Mouse (Mus musculus) brain, embryonic 14.5 days (tissue): ENCODE results near the gene Aqp3. TPM values are rescaled to one million over a fixed set of nuclear protein-coding genes. Genes with fewer than 3 reads are reported as not detected.

Experiments
- DNase-seq: peaks from one replicate; pipeline ENCODE4 v3.0.0-alpha.2; 2011; ENCODE audit warnings: low read depth
- CTCF ChIP-seq: fragments of 200-500 bp; IDR thresholded peaks from 2 replicates; pipeline ENCODE4 v1.5.1; 2012; ENCODE audit warnings: inconsistent platforms, mild to moderate bottlenecking, moderate library complexity, borderline replicate concordance; ENCODE audit not compliant: insufficient read depth, insufficient read length; ENCODE audit errors: extremely low read depth
- POLR2A ChIP-seq: fragments of 200-500 bp; IDR thresholded peaks from 2 replicates; pipeline ENCODE4 v1.6.1; 2012; ENCODE audit warnings: mild to moderate bottlenecking, inconsistent platforms, borderline replicate concordance; ENCODE audit not compliant: poor library complexity, insufficient read depth, insufficient read length, severe bottlenecking; ENCODE audit errors: extremely low read depth
- polyA plus RNA-seq: library from polyadenylated mRNA; depleted of rRNA; stranded (reverse); fragments of >200 nt; gene quantifications from 2 replicates; pipeline ENCODE4 v1.2.3, GENCODE M21; 2012

Aqp3 gene
- polyA plus RNA-seq, 1 experiment: 1.4 TPM

DNA sequence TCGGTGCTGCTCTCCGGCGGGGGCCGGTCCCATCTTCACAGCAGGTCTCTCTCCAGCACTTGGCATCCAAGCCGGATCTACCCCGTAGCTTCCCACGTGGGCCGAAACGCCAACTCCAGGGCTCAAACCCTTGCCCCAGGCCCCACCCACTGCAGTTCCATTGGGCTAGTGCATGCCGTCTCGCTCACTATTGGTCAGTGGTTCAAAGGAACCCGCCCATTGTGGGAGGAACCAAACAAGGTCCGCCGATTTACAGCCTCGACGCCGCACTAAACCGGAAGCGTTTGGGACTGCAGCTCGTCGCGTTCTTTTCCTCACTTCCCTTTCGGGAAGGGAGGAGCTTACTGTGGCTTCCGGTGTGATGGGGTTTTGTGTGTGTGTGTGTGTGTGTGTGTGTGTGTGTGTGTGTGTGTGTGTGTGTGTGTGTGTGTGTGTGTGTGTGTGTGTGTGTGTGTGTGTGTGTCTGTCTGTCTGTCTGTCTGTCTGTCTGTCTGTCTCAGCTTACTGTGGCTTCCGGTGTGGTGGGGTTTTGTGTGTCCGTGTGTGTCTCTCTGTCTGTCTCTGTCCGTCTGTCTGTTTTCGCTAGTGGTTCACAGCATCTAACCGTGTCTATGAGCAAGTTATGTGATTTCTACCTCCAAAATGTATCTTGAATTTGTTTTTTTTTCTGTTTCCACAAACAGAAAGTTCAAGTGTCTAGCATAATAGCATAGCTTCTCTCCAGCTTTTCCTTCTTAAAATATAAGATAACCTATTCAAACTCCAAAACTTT lies 26.4 kb upstream of the Aqp3 start, which contains the start of gene Nol6:
Nol6 (minus strand) TSS at position 276 of the 772 bp plus-strand sequence.
- DNase-seq: peak; percentile 100
- TF ChIP-seq POLR2A: no peak; the same call in 1 of the 2 replicates
- no peak for TF ChIP-seq CTCF

DNA sequence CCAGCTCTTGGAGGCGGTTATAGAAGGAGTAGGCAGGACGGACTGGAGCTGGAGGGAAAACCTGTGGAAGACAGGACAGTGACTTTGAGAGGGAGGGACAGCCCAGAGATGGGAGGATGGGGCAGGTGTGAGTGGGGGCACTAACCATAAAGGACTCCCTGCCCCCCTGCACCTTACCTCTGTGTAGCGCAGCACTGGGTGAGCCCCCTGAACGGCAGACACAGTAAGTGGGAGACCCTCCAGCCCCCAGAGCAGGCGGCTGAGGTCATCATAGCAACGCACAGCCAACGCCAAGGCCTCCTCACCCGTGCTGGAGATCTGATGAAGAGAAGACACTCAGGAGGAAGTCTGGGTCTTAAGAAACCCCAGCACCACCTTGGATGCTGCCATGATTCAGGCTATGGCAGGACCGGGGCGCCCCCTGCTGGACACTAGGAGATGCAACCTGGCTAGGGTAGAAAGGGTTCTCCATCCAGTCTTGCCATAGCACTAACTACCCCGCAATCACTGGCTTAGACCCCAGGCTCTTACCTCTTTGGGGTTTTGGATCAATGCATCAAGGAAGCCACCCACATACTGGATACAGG lies 20.8 kb upstream of the Aqp3 start:
- DNase-seq: peak; percentile 71
- TF ChIP-seq POLR2A: no peak
- peak; percentile 77 for TF ChIP-seq CTCF

DNA sequence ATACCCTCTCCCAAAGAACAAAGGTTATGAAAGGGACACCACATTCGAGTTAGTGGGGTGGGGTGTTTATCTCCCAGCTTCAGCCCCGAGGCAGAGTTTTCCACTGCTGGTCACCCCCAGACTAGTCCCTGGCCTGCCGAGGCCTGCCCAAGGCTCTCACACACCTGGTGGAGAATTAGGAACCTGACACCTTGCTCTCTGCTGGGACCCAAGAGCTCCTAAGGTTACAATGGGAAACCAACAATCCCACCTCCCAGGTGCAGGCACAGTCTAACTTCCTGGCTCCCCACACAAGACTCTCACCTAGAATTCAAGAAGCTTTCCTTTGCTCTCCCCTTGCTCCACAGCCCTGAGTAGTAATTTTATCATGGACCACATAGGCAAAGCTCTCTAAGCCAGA lies 18.8 kb upstream of the Aqp3 start:
- no peak for DNase-seq
- TF ChIP-seq CTCF (no peak), POLR2A (no peak)

DNA sequence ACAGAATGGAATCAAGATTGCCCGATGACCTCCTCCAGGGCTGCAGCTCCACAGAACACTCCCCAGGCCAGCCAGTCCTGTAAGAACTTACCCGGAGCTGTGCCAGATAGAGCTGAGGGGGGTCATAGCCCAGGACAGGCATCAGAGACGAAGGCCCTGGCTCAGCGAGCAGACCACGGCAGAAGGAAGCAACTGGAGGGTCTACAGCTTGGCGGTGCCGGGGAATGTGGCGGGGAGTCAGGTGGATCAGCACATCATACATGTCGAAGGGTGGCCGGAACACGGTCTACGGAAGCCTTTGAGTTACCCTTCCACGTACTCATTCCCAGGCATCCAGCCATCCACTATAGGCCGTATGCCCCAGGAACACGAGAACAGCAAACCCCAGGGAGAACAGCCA lies 17.8 kb upstream of the Aqp3 start:
- TF ChIP-seq POLR2A (no peak), CTCF (no peak)
- no peak for DNase-seq

DNA sequence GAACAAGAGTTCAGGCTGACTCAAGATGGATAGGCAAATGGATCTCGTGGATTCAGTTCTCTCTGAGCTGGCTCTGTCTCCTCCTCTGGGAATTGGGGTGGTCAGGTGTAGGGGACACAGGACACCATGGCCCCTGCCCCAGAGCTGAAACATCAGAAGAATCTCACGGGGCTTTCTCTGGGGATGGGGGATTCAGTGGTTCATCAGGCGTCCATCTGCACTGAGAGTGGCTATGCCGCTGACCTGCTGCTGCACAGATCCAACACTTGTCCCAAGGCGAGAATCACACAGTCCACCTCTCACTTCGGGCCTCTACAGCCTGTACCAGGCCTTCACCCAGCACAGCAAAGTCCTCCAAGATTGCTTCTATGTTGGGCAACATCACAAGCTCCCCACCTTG lies 17.1 kb upstream of the Aqp3 start:
- DNase-seq: no peak
- TF ChIP-seq CTCF: no peak

DNA sequence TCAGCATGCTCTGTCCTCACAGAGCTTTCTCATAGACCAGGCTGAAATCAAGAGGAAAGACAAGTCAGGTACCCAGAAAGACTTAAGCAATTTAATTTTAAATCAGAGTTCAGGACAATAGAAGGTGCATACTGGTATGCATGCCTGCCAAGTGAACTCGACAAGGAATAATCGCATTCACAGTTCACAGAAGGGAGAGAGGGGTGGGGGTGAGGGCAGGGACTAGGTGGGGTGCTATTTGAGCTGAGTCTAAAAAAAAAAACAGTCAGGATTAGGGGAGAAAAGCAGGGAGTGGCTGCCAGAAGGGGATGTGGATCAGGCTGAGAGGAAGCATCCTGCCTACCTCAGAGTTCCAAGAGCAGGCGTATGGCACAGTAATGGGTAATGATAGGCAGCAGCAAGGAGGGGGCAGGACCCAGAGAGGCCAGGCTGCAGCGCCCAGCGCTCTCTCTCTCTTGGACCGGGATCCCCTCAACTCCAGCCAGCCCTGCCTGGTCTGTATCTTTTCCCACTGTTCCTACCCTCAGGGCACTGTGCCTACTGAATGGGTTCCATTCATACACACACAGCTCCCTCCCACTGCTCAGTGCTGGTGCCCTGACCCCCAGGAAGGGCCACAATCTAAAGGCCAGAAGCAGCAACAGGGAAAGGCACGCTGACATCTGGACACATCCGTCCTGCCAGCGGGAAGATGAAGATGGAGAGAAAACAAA lies 16.5 kb upstream of the Aqp3 start:
- no peak for TF ChIP-seq POLR2A
- no peak for TF ChIP-seq CTCF
- DNase-seq: no peak

DNA sequence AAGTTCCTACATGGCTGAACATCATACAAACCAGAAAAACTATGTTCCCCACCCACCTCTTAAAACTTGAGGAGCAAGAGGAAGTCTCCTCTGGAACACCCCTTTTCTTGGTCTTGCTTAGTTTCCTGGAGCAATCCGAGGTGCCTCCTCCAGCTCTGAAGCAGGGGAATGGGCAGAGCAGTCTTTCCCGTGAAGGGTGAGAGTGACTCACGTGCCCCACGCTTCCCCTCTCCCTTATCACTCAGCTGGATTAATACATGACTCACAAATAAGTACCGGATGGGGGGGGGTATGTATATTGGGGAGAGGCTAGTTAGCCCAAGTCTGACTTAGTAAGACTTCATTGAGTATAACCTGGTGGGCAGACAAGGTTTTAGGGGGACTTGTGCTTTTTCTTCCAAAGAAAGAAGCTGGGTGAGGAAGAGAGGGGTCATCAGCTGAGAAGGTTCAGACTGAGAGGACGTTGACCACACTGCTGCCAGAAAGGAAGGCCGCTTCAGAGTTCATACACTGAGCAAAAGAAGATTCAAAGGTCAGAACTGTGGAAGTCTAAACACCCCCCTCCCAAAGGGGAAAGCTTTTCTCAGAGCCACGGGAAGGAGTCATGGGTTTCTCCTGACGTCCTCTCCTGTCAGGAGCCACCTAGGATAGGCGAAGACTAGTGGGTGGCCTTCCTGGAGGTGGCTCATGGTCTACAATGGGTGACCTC lies 10.9 kb upstream of the Aqp3 start:
- no peak for DNase-seq
- no peak for TF ChIP-seq POLR2A
- no peak for TF ChIP-seq CTCF

DNA sequence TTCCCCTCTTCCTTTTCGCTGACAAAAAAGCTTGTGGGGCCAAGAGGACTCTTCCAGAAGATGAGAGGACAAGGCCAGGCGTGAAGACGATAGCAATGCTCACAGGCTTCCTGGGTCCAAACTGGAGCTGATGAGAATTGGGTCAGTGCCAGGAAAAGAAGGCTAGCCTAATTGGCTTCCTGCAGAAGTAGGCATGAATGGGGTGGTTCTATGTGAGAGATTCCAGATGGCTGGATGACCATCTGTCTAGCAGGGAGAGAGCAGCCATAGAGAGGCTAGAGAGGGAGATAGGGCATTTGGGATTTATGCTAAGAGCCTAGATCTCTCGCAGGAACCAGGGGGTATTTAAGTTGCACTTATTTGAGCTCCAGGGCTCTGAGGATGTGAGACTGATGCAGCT lies 9.5 kb upstream of the Aqp3 start:
- peak; percentile 60 for DNase-seq
- no peak for TF ChIP-seq POLR2A
- no peak for TF ChIP-seq CTCF

DNA sequence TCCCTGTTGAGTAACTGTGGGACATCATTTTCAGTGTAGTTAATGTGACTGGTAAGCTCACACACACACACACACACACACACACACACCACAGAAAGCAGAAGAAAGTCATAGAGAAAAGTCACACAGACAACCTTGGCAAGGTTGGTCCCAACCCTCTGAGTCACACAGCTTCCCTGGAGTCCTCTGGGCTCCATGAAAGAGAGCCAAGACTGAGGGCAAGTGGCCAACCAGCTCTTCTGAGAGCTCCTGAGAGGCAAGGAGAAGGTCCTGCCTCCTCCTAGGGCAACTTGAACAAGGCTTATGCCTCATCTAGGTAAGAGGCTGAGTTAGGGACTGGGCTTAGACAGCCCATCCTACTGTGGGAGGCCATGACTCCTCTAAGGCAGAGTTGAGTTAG lies 4.9 kb upstream of the Aqp3 start:
- TF ChIP-seq POLR2A (no peak), CTCF (no peak)
- DNase-seq: no peak

DNA sequence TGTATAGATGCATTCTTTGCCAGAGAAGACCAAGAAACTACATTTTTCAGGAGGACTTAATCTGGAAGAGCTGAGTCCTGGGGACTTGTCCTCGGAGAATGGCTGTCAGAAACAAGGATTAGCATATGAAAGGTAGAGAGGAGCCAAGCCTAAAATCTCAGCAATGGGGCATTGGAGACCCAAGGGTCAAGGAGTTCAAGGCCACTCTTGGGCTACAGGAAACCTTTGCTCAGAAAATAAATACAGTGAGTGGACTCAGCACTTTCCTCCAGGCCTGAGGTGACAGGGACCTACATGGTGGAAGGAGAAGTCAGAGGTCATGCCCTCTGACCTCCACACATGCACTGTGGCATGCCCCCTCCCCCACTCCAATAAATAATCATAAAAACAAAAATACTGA lies 3.0 kb upstream of the Aqp3 start:
- no peak for DNase-seq
- no peak for TF ChIP-seq POLR2A
- TF ChIP-seq CTCF: no peak

DNA sequence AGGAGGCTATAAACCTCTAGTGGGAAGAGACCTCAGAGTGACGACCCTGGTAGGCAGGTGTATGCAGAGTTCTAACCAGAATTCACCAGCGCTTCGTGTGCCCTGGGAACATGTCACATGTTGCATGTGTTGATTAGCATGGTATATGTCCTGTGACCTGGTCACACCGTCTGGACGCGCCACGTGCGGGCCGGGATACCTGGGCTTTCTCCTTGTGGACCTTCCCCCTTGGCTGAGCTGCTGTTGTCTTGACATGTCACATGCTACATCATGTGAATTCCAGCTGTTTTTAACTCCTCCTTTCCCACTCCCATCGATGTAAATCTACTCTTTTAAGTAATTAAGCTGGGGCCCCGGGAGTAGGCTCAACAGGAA lies 581 bp upstream of the Aqp3 start:
- peak; percentile 23 for DNase-seq
- TF ChIP-seq POLR2A: no peak
- no peak for TF ChIP-seq CTCF

DNA sequence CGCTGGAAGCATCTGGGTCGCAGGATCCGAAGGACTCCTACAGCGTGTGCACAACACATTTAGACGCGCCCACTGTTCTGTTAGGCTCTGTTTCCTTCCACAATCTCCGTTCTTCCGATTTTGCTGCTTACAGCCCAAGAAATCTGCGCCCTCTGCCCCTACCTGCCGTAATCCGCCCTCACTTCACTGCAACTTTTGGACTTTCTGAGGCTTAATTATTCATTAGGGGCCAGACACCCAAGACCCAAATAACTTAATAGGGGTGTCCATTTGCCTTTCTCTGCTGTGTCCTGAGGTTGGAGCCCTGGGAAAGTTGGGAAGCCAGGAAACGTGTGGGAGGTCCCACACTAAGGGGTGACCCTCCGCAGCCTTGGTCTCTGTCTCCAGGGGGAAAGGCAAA lies 602 bp downstream of the Aqp3 start:
- TF ChIP-seq POLR2A (no peak), CTCF (no peak)

More for the DNA sequence above, 602 bp downstream of the Aqp3 start:
- DNase-seq: no peak
